Mouse (Mus musculus) limb, embryonic 11.5 days (tissue): ENCODE data around the gene E130309D02Rik. TPM values are rescaled to one million over a fixed set of nuclear protein-coding genes. Genes with fewer than 3 reads are reported as not detected.

ENCODE experiments used
- ATAC-seq: fragments of 200-750 bp; cut with Nextera tagmentation; 2 replicates; pipeline ENCODE4 v1.8.0; 2017; ENCODE audit warnings: low read depth; ENCODE audit not compliant: insufficient number of reproducible peaks, low FRiP score, low TSS enrichment
- DNase-seq: peaks from one replicate; pipeline ENCODE4 v3.0.0-alpha.2; 2015; ENCODE audit warnings: low spot score
- H3K27ac ChIP-seq: fragments of 300-500 bp; sonication (generic); replicated peaks from 2 replicates; pipeline ENCODE4 v1.5.1; 2014; ENCODE audit warnings: low read depth, mild to moderate bottlenecking, low read length
- H3K27me3 ChIP-seq: fragments of 300-500 bp; sonication (generic); 2 replicates; pipeline ENCODE4 v1.6.1; 2014; ENCODE audit warnings: mild to moderate bottlenecking, low read length, mixed read lengths; ENCODE audit not compliant: control insufficient read depth, insufficient read depth
- H3K36me3 ChIP-seq: fragments of 300-500 bp; sonication (generic); 2 replicates; pipeline ENCODE4 v1.6.1; 2014; ENCODE audit warnings: mild to moderate bottlenecking, low read length, moderate library complexity, mixed read lengths; ENCODE audit not compliant: control insufficient read depth, insufficient read depth
- H3K4me1 ChIP-seq: fragments of 300-500 bp; sonication (generic); 2 replicates; pipeline ENCODE4 v1.6.1; 2014; ENCODE audit warnings: low read length, mixed read lengths; ENCODE audit not compliant: control insufficient read depth, insufficient read depth
- H3K4me2 ChIP-seq: fragments of 300-500 bp; sonication (generic); 2 replicates; pipeline ENCODE4 v1.6.1; 2014; ENCODE audit warnings: low read depth, mild to moderate bottlenecking, moderate library complexity; ENCODE audit not compliant: severe bottlenecking
- H3K4me3 ChIP-seq: fragments of 300-500 bp; sonication (generic); 2 replicates; pipeline ENCODE4 v1.5.1; 2014; ENCODE audit warnings: low read depth, low read length
- H3K9ac ChIP-seq: fragments of 300-500 bp; sonication (generic); 2 replicates; pipeline ENCODE4 v1.6.1; 2014; ENCODE audit warnings: mild to moderate bottlenecking, low read length
- H3K9me3 ChIP-seq: fragments of 300-500 bp; sonication (generic); 2 replicates; pipeline ENCODE4 v1.6.1; 2016; ENCODE audit warnings: low read length; ENCODE audit not compliant: control insufficient read depth
- WGBS: fragments of 180-500 bp; shearing (Covaris S2); extraction: QIAGEN DNeasy Blood & Tissue Kit; methylation state at CpG from one replicate; pipeline ENCODE4 v1.1.7; 2014; 5-methylcytosine and 5-hydroxymethylcytosine counted together
- polyA plus RNA-seq: library from polyadenylated mRNA; unstranded; fragments of >200 nt; fragmentation: Nextera tagmentation; extraction: Ambion mirVana; gene quantifications from 2 replicates; pipeline ENCODE4 v1.2.1, GENCODE M21; 2014

The E130309D02Rik gene
- polyA plus RNA-seq, 1 experiment from 2014 or later, result 52.5 TPM

- H3K36me3 ChIP-seq, result no peaks in the 10 kb centered on the region
- H3K9me3 ChIP-seq, result peaks cover 2% of the 10 kb centered on the region; the same call in 1 of the 2 replicates
- DNase-seq, result peak; percentile 59
- peaks cover 69% of the 10 kb centered on the region for H3K27me3 ChIP-seq
- peak overlapping the region; percentile 55 for H3K4me2 ChIP-seq
- peak overlapping the region; percentile 19 for H3K4me3 ChIP-seq
- no peak for ATAC-seq
- WGBS, result 10% methylated on average over 9 of the region's 9 CpGs
- H3K9ac ChIP-seq, result no peak overlapping the region; the same call in 1 of the 2 replicates
- no peak overlapping the region for H3K27ac ChIP-seq
- peaks cover 17% of the 10 kb centered on the region for H3K4me1 ChIP-seq
These were observed 26.7 kb downstream of the E130309D02Rik start for GRCm38 (mm10) chr5:143288378-143288911.

GRCm38 (mm10) chr5:143287774-143288328 is 27.3 kb downstream of the E130309D02Rik start:
- H3K9me3 ChIP-seq, result peaks cover 2% of the 10 kb centered on the region; the same call in 1 of the 2 replicates
- H3K27me3 ChIP-seq, result peaks cover 63% of the 10 kb centered on the region
- H3K4me2 ChIP-seq, result peak overlapping the region; percentile 55
- ATAC-seq, result no peak
- no peaks in the 10 kb centered on the region for H3K36me3 ChIP-seq
- H3K4me3 ChIP-seq, result peak overlapping the region; percentile 19
- peaks cover 17% of the 10 kb centered on the region for H3K4me1 ChIP-seq
- no peak overlapping the region for H3K27ac ChIP-seq
- WGBS, result under 1% methylated on average over 48 of the region's 48 CpGs
- peak overlapping the region; percentile 37; the same call in 1 of the 2 replicates for H3K9ac ChIP-seq
- DNase-seq, result no peak

GRCm38 (mm10) chr5:143284762-143285161 is 30.4 kb downstream of the E130309D02Rik start:
- 40% methylated on average over 6 of the region's 6 CpGs for WGBS
- no peaks in the 10 kb centered on the region for H3K36me3 ChIP-seq
- ATAC-seq (no peak), DNase-seq (no peak)
- no peak overlapping the region for H3K27ac ChIP-seq
- H3K27me3 ChIP-seq, result peaks cover 37% of the 10 kb centered on the region
- H3K9ac ChIP-seq, result no peak overlapping the region
- no peak overlapping the region for H3K4me3 ChIP-seq
- peaks cover 12% of the 10 kb centered on the region for H3K4me1 ChIP-seq
- peaks cover 2% of the 10 kb centered on the region; the same call in 1 of the 2 replicates for H3K9me3 ChIP-seq
- H3K4me2 ChIP-seq, result no peak overlapping the region

GRCm38 (mm10) chr5:143279247-143279646 is 35.9 kb downstream of the E130309D02Rik start:
- Histone ChIP-seq H3K9ac (no peak overlapping the region), H3K9me3 (no peaks in the 10 kb centered on the region), H3K4me2 (no peak overlapping the region), H3K4me1 (no peaks in the 10 kb centered on the region), H3K36me3 (no peaks in the 10 kb centered on the region), H3K27me3 (no peaks in the 10 kb centered on the region), H3K4me3 (no peak overlapping the region), H3K27ac (no peak overlapping the region)
- WGBS, result 48% methylated on average over 10 of the region's 10 CpGs
- DNase-seq (no peak), ATAC-seq (no peak)

- no peaks in the 10 kb centered on the region for H3K9me3 ChIP-seq
- no peaks in the 10 kb centered on the region for H3K36me3 ChIP-seq
- H3K27ac ChIP-seq, result no peak overlapping the region
- no peak for ATAC-seq
- H3K27me3 ChIP-seq, result no peaks in the 10 kb centered on the region
- H3K4me2 ChIP-seq, result no peak overlapping the region
- H3K4me1 ChIP-seq, result no peaks in the 10 kb centered on the region
- H3K4me3 ChIP-seq, result no peak overlapping the region
- WGBS, result 58% methylated on average over 5 of the region's 5 CpGs
- no peak for DNase-seq
- no peak overlapping the region for H3K9ac ChIP-seq
These were observed 39.4 kb downstream of the E130309D02Rik start for GRCm38 (mm10) chr5:143275761-143276160.

GRCm38 (mm10) chr5:143272540-143273330 is 42.4 kb downstream of the E130309D02Rik start:
- no peak overlapping the region for H3K9ac ChIP-seq
- H3K9me3 ChIP-seq, result no peaks in the 10 kb centered on the region
- DNase-seq (no peak), ATAC-seq (no peak)
- WGBS, result 91% methylated on average over 16 of the region's 16 CpGs
- H3K4me3 ChIP-seq, result no peak overlapping the region
- no peak overlapping the region for H3K4me2 ChIP-seq
- no peaks in the 10 kb centered on the region for H3K36me3 ChIP-seq
- 0 out of 2 replicates have a peak, but pooled peaks cover 5% of the 10 kb centered on the region for H3K4me1 ChIP-seq
- no peaks in the 10 kb centered on the region for H3K27me3 ChIP-seq
- no peak overlapping the region for H3K27ac ChIP-seq

- Histone ChIP-seq H3K4me2 (no peak overlapping the region), H3K9ac (no peak overlapping the region), H3K27me3 (no peaks in the 10 kb centered on the region), H3K9me3 (no peaks in the 10 kb centered on the region), H3K36me3 (no peaks in the 10 kb centered on the region), H3K27ac (no peak overlapping the region), H3K4me1 (0 out of 2 replicates have a peak, but pooled peaks cover 5% of the 10 kb centered on the region), H3K4me3 (no peak overlapping the region)
- ATAC-seq (no peak), DNase-seq (no peak)
- 75% methylated on average over 3 of the region's 3 CpGs for WGBS
These were observed 43.1 kb downstream of the E130309D02Rik start for GRCm38 (mm10) chr5:143272108-143272507.

GRCm38 (mm10) chr5:143271642-143272041 is 43.5 kb downstream of the E130309D02Rik start:
- Histone ChIP-seq H3K27me3 (no peaks in the 10 kb centered on the region), H3K4me1 (0 out of 2 replicates have a peak, but pooled peaks cover 5% of the 10 kb centered on the region), H3K36me3 (no peaks in the 10 kb centered on the region), H3K9me3 (no peaks in the 10 kb centered on the region), H3K27ac (no peak overlapping the region), H3K9ac (no peak overlapping the region), H3K4me3 (no peak overlapping the region), H3K4me2 (no peak overlapping the region)
- no peak for ATAC-seq
- 89% methylated on average over 6 of the region's 6 CpGs for WGBS
- DNase-seq, result no peak
